Mouse (Mus musculus) common myeloid progenitor, adult 5-6 weeks (primary cell): ENCODE data around the gene Gm14569. TPM values are rescaled to one million over a fixed set of nuclear protein-coding genes. Genes with fewer than 3 reads are reported as not detected.

Experiments used
- ATAC-seq: replicated peaks from 2 replicates; pipeline ENCODE4 v1.8.0; 2016; ENCODE audit warnings: low read depth, mild to moderate bottlenecking, moderate TSS enrichment, inconsistent platforms; ENCODE audit not compliant: poor library complexity, severe bottlenecking
- total RNA-seq: library from RNA; stranded (forward); fragments of 200-1000, 187-1606 nt; gene quantifications from 2 replicates; pipeline ENCODE4 v1.2.3, GENCODE M21; 2017

Gm14569 gene
- not detected in 2 replicates for total RNA-seq

DNA sequence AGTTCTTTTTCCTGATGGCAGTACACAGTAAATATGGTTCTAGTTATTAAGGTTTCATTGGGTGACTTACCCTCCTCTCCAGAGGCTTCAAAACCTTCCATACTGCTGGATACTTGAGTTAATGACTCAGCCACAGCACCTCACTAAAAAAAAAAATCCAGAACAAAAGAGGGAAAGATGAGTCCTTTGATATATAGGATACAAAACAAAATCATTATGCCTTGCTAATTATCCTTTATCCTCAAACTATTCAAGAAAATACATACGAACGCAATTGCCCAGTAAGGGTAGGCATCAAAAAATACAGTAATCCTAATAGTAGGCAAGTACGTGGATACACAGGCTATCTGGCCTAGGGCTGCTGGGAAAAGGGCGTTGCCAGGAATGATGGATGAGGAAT lies at the start of gene Gm14569:
Gene Gm14569 (minus strand): TSS at position 101 of the 400 bp plus-strand sequence.
- ATAC-seq = no peak

DNA sequence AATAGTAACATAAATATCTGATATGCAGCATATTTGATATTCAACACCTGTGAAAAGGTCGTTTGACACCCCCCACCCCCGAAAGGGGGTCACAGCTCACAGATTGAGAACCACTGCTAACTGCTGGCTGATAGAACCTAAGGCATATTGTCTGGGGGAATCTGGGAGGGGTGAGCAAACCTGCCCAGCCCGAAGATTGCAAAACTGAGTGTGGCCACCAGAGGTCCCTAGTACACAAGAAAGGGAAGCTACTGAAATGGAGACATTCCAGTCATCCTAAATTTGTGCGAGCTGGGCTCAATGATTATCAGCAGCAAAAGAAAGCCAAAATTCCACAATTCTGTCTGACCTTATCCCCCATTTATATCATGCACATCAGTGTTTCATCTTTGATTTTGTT lies 42.9 kb upstream of the Gm14569 start:
- ATAC-seq = peak; percentile 85

DNA sequence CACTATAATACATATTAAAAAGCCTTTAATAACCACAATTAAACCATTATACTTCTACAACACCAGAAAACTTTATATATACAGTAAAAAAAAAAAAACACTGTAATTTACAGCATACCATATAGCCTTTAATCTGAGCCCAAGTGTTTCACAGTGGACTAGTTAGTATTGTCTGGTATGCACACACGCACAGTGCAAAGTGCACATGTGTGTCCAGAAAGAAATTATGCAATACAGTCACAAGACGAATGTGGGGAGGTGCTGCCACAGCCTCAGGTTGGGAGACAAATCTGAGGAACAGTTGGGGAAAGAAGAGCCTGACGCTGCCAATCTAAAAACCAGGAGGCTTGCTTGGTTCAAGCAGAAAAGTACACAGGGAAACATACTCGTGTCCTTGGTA lies 42.1 kb upstream of the Gm14569 start:
- no peak for ATAC-seq

DNA sequence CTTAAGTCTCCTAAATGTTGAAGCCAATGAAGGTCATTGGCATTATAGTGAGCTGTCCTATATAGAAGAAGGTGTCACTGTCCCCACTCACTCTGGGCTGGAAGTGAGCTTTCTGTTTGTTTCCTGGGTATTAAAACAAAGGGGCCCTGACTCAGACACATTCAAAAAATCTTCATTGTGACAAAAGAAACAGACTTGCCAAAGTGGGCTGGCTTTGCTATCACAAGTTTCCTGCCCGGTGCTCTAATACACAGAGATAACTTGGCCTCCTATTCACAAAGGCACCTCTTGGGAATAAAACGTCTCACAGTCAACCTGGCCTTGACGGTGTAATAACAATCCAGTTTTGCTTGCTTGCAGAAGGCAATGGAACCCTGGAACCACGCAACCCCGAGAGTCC lies 38.6 kb upstream of the Gm14569 start:
- no peak for ATAC-seq

DNA sequence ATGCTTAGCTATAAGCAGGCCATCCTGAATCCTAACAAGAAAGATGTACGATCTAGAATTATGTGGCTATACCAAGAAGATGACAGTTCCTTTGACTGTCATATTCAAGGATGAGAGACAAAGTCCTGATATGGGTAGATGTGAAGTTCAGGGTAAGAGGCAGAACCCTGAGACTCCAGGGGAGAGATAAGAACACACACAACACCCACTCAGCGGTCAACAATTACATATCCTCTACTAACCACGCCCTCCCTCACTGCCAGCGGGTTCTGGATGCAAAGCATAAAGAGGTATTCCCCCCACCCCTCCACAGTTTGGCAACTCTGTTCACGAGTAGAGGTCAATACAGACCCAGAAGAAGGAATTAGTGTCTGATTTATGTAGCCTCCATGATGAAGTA lies 32.1 kb upstream of the Gm14569 start:
- ATAC-seq = peak; percentile 69

DNA sequence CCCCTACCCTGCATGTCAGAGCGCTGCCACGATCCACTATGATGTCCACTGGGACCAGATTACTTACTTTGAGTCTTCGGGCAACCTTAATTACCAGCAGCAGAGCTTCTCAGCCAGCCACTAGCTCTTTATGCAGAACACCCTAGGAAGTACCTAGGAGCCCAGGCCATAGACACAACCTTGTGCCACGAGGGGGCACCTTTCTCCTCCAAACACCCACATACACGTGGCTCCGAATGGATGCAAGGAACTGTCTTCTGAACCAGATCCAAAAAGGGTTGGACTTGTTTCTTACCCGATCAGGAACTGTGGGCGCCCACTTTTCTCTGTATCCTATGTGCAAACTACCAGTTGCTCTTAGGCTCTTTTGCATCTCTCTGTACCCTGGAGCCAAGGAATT lies 22.1 kb upstream of the Gm14569 start:
- peak; percentile 52; the same call in 1 of the 2 replicates for ATAC-seq

DNA sequence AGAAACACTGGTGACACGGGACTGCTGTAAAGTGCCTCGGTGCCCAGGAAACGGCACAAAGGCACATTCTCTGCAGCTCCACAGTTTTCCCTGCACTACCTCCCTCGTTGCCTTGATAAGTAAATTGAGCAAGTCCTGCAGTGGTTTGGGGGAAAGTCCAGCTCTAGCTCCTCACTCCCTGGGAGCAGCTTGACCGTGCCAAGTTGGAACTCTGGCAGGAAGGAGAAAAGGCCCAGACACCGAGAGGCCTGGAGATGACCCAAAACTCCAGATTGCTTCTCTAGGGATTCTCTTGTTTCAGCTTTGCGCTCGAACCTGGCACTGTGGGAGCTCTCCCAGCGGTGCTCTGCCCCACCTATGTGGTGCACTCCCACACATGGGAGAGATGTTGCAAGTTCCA lies 21.6 kb upstream of the Gm14569 start:
- ATAC-seq = no peak

DNA sequence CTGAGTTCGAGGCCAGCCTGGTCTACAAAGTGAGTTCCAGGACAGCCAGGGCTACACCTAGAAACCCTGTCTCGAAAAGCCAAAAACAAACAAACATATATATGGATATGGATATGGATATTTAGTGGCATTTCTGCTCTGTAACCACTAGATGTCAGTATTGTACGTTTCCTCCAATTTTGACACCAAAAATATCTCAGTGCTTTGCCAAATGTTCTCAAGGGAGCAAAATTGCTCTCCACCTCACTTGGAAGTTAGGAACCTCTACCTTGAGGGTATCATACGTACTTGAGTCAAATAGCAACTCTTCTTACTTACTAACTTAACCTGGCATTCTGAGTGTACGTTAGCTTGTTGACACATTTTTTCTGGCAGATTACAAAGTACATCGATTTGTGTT lies 15.2 kb upstream of the Gm14569 start:
- ATAC-seq = 0 out of 2 replicates have a peak, but pooled peaks have one; percentile 45

DNA sequence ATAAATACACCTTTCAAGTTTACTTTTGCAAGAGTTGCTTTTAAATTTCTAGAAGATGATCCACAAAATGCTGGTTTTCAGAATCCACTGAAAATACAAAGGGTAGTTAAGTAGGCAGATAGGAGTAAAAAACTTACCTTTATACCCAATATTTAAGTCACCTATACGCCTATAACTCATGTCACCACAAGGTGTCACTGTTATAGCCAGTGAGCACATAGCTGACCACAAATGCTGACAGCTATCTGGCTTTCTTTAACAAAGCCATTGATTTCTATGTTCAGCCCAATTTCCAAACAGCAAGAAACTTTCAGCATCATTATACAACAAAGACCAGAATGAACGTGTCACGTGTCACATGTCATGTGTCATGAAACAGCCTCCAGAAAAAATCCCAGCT lies 2.1 kb downstream of the Gm14569 start:
- ATAC-seq = no peak

DNA sequence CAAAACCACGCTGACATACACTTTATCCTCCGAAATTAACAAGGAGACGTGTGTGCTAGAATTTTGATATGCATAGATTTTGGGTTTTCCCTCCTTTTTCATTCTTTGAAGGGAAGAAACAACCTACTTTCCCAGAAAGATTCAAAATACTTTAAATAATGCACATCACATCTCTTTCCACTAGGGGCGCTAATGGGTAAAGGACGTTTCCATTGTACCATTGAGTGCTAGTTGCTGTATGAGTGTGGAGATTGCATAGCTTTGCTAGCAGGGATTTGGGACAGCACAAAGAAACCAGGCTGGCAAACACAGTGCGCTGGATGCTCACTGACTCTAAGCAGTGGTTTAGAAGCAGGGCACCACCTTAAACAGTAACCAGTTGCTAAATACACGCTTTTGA lies 3.6 kb downstream of the Gm14569 start:
- 0 out of 2 replicates have a peak, but pooled peaks have one; percentile 29 for ATAC-seq

DNA sequence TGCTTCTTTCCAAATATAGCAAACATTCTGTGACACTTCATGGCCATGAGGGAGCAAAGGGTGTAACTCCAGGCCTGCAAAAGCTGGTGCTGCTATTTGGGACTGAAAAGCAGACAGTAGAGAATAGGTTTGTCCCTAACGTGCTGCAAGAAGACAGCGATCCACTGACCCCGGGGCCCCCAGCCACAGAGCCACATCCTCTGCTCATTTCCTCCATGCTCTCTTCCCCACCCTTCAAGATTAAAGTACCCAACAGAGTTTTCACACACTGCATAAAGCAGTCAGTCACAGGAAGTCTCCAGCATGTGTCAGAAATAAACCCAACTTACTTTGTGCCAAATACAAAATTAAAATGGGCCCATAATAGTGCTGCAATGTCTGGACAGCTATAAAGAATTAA lies 16.8 kb downstream of the Gm14569 start:
- peak; percentile 81 for ATAC-seq

DNA sequence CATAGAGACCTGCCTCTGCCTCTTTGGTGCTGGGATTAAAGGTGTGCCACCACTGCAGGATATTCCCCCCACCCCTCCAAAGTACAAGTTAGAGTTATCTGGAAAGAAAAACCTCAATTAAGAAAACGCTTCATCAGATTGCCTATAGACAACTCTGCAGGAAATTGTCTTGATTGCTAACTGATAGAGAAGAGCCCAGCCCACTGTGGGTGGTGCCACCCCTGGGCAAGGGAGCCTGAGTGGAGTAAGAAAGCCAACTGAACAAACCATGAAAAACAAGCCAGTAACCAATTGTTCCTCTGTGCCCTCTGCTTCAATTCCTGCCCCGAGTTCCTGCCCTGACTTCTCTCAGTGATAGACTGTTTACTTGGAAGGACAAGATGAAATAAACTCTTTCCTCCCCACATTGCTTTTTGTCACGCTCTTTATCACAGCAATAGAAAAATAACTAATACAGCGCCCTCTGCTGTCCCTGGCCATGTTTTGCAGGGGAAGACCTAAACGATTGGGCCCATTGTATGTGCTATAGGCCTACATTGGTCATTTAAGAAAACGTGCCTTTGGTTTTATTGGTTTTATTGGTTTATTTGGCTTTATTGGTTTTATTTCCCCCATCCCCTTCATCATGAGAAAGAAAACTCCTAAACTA lies 17.4 kb downstream of the Gm14569 start:
- 0 out of 2 replicates have a peak, but pooled peaks have one; percentile 32 for ATAC-seq

DNA sequence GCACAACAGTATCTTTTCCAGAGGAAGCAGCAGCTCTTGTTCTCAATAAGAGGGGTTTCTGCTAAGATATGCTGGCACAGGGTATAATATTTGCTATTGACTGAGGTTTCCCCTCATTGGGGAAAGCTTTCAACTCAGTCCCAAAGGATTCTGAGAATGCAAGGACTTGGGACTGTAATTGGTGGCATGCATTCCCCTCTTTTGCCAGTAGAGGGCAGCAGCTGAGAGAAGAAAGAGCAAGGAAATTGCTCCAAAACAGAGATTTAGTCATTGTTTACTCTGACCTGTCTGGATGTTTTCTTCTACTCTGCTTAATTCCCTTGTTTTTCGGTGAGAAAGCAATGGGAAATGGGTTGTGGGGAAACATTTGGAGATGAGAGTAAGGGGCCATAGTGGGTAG lies 35.6 kb downstream of the Gm14569 start:
- ATAC-seq = no peak

DNA sequence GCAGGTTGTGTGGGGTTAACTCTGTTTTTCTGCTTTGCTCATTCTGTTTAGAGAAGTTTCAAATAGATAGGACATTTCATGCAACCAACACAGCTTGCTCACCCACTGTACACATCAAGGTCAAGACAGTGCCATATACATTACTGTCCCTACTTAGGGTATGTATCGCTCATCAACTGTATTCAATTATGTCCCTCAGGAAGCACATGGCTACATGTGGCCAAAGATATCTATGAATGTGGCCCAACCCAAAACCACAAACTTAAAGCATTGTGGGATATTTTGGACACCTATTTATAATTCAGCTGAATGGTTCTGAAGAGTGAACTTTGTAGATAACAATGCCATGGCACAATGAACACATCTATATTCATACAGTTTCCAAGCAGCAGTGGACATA lies 53.7 kb downstream of the Gm14569 start:
- peak; percentile 88 for ATAC-seq

DNA sequence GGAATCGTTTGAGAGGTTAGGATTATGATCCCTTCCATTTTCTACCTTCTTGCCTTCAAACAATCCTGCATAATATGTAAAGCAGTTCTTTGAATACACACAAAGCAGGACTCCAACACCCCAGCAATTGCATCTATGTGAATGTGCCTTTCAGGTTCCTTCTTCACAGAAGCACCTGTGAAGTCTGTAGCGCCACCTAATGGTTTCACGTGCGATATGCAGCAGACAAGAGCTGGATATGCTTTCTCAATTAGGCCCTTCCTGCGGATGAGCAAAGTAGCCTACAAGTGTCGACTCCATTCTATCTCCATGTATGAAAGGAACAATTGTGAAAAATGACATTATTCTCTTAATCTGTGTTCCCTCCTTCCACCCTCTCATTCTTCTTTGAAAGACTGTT lies 56.6 kb downstream of the Gm14569 start:
- ATAC-seq = 0 out of 2 replicates have a peak, but pooled peaks have one; percentile 52

DNA sequence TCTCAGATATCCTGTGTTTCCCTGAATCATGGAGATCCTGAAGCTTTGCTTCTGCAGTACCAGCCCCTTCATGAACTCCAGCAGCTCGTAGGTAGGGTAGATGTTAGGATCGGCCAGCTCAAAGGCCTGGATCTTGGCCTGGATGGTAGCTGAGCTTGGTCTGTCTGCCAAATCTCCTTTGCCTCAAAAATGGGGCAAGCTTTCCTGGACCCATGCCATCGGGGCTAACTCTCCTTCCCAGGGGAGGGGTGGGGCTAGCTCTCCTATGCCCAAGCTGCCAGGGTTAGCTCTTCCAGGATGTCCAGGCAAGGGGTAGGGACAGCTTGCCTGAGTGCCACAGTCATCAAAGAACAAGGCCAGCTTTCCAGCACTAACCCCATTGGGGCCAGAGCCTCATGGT lies 72.5 kb downstream of the Gm14569 start:
- ATAC-seq = no peak

DNA sequence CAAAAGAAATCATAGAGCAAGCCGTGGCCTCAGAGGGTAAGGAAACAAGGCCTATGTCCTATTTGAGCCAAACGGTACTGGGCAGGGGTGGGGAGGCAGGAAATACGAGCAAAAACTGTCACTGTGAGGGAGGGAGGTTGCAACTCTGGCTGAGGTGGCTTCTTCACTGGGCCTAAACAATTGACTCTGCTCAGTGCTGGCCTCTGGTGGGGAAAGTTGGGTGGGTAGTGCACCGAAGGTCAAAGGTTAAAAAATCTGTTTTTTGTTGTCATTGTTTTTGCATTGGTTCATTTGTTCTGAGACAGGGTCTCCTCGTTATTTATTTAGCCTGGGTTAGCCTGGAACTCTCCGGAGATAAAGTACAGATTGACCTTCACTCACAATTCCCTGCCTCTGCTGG lies 89.3 kb downstream of the Gm14569 start:
- ATAC-seq = peak; percentile 50; the same call in 1 of the 2 replicates

DNA sequence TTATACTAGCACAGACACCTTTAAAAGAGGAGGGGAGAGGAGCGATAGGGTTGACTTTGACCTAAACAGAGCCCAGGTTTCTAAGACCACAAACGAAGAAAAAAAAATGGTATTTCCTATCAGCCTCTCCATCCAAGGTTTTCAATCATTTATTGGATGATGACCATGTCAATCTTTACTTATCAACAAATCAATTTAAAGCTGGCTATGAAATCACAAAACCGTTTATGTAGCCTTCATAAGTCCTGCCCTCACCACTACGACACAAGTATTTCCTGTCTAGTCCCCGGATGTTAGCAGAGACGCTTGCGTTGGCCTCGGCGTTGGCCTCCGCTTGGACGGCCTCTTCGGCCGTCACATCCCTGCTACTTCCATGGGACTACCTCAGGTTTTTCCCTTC lies 90.7 kb downstream of the Gm14569 start, which contains the start of gene Gm6268:
Gene Gm6268 (plus strand): TSS at position 301 of the 400 bp plus-strand sequence.
- no peak for ATAC-seq

DNA sequence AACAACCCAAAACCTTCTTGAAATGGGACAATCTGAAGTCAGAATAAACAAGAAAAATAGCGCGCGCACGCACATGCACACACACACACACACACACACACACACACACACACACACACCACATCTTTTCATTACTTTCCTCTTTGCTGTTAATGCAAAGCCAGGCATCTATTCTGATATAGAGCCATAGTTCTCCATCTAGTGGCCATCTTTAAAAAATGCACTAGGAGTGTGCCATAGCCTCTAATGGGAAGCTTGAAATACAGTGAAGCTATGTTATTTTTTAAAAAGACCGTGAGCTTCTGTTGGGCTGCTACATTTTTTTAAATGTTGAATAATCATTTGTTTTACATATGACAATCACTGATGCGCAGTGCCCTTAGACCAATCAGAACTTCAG lies 98.4 kb downstream of the Gm14569 start:
- peak; percentile 71; the same call in 1 of the 2 replicates for ATAC-seq

DNA sequence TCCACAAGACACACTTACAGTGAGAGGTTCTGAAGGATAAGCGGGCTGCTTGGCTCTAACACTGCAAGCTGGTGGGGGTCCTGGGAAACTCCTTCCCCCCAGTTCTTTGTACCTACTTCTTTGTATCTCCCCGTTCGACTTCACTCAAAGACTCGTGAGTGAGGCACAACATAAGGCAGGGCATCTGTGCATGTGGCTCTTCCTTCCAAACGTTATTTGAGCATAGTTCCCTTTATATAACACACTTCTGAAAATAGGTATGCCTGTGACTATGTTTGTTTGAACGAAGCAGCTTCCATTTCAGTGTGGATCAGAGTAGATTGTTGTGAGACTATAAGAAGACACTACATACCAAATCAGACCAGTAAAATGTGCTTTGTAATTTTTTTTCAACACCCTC lies 99.0 kb downstream of the Gm14569 start:
- no peak for ATAC-seq

DNA sequence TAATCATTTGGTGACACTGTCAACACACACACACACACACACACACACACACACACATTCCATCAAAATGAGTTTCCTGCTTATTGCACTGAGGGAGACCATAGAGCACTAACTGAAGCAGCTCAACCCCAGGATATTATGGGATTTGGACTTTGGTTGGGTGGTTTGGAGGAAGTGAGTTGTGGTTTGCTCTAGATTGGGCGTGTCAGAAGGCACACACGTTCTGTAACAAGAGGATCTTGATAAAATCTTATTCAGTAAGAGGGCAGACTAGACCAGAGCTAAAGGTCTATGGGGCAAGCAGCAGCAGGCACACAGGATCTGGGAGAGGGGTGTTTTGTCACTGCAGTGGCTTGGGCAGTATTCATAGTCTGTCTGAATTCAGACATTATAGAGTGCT lies 101.1 kb downstream of the Gm14569 start:
- peak; percentile 56 for ATAC-seq

DNA sequence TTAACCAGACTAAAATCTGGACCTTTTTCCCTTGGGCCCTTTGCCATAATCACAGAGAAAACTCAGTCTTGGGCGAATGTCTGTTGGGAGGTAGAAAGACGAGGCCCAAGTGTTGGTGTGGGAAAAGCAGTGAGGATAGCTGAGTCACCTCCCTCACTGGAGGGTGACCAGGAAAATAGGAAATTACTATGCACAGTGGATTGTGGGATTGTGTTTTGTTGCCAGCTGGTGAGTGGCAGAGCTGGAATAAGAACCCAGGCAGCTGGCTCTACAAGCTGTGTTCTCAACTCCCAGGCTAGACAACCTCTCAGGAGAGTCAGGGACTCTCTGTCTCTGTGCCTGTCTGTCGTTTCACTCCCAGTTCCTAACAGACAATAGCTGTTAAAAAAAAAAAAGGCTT lies 101.7 kb downstream of the Gm14569 start:
- no peak for ATAC-seq
